Mouse (Mus musculus): ENCODE data around the gene Fhdc1.

Fhdc1 gene

DNA sequence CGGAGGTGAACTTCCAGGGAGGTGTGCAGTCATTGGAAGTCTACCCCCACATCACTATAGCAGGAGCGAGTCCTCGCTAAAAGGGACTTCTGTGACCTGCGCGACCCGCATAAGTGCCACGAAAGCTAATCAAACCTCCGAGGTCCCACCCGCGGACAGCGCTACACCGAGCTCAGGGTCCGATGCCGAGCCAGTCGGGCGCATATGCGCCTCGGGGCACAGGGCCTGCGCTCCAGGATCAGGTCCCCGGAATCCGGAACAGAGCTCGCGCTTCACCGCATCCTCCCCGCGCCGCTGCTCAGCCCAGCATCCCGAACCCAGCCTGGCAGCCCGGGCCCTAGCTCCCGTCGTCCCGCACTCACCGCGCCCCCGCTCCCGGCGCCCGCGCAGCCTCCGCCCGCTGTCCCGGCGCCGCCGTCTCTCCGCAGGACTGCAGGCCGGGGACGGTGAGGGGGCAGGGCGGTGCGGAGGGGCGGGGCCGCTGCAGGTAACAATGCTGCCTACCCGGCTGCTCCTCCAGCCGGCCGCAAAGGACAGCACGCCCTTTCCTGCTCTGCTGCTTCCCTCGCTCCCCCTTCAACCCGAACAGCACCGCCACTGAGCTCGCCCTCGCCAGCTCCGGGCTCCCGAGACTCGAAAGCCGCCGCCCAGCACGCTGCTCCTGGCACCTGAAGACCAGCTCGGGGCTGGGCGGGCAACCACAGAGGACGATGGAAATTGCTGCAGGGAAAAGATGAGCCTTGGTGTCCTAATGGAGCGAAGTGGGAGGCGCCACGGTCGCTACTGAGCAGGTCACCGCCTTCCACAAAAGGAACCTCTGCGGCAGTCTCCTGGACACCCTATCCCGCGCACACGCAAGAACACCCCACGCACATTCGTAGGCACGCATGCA lies at the start of gene Fhdc1:
Gene Fhdc1, minus strand, starts transcription at position 424 of the 892 bp plus-strand sequence.
- peak; percentile 62 for DNase-seq (ENCODE audit: low spot score)

- no peak for DNase-seq (ENCODE audit: low spot score)
Measured at GRCm38 (mm10) chr3:84529021-84529420, 48.8 kb upstream of the Fhdc1 start.

DNA sequence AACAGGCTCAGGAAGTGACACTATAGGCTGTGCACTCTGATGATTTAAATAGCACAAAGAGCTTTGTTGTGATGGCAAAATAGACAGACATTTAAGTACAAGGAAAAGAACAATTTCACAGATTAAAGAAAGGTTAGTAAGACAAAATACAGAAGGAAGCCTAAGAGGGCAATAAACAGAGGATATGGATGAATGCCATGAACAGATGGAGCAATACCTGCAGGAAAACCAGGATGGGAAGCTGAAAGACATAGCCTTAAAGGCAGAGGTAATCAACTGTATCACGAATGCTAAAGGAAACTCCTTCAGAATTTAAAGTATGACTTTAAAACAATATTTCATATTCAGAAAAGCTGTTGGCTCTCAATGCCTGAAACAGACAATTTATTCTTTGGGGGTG lies 44.7 kb upstream of the Fhdc1 start:
- no peak for DNase-seq (ENCODE audit: low spot score)

DNA sequence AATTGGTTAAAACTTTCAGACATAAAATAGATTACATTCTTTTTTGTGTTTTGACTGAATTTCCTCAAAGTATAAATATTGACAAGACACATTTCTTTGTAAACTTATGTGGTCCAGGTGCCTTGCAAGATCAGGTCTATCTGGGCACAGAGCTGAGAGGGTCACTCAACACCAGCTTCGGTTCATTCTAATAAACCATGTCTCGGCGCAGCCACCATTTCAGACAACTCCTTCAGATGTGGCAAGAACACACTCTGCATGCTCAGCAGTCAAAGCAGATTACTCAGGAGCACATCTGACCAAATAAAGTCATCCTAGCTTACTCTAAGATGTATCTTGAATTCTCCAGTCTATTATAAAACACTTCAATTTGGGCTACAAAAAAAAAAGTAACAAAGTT lies 35.9 kb upstream of the Fhdc1 start:
- DNase-seq (ENCODE audit: low spot score): no peak

DNA sequence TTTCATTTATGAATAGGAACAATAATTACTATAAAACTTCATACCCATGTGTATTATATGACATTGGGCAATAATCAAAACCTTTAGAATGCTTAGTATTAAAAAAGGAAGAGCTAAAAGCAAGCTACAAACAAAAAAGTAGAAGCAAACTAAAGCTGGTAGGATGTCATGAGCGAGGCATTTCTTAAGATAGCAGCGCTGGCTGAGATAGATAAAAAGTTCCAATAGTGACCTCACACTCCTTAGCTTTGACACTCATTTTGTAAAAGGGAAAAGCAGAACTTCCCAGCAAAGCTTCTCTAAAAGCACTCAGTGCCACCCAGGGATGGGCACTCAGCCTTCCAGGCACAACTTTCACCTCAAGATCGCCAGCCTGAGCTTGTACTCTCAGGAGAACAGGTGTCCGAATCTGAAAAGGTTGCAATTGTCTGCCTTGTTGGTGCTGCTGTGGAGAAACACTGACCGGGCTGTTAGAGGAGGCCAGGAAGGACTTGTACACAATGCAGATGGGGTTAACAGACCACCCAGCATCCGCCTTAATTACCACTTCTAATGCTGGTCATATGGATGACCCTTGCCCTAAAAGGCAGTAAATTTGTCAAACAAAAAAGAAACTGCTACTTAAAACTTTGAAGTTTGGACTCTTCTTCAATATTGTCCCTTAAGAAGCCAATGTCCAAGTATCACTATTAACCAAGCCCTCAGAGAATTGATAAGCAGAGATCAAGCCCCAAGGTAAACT lies 32.7 kb upstream of the Fhdc1 start:
- no peak for DNase-seq (ENCODE audit: low spot score)

DNA sequence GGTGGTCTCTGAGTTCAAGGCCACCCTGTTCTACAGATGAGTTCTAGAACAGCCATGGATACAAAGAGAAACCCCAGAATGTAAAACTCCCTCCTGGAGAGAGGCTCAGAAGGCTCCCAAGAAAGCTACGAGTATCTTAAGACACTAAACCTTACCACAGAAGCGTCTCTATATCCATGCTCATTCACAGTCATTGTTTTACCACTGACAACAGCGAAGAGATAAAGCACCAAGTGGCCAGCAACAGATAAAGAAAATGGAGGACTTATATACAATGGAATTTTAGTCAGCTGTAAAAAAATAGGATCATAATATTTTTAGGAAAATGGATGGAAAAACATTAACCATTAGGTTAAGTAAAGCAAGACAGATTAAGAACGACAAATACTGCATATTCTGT lies 25.0 kb upstream of the Fhdc1 start:
- no peak for DNase-seq (ENCODE audit: low spot score)

DNA sequence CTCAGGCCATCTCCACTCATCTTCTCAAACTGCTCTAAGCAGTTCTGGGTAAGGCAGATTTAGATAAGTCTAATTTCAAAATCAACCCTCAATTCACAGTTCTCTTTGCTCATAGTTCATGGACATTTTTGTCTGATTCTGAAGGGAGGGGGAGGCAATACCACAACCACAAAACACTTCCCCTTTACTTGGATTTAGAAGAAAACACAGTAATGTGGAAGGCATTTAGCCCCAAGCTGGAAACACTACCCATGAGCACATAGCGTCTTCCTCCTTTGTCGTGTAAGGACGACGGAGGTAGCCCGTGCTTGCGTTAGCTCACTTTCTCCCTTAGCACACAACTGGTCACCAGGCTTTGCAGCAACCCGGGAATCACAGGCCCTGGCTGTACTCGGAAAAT lies 24.1 kb upstream of the Fhdc1 start:
- DNase-seq (ENCODE audit: low spot score): no peak

DNA sequence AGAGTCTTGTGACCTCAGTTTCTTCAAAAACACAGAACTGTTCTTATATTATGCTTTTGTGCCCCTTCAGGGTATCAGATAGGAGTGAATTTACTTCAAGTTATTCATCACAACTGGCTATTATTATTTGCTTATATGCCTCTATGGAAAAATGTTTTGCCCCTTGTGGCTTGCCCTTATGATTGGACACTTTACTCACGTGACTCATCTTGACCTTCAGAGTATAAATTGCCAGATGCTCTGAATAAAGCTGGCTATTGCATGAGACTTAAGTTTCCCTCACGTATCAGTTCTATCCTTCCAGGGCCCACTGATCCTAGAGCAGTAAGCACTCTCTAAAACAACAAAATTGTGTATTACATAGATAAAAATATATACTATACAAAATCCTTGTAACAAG lies 21.9 kb upstream of the Fhdc1 start:
- no peak for DNase-seq (ENCODE audit: low spot score)

DNA sequence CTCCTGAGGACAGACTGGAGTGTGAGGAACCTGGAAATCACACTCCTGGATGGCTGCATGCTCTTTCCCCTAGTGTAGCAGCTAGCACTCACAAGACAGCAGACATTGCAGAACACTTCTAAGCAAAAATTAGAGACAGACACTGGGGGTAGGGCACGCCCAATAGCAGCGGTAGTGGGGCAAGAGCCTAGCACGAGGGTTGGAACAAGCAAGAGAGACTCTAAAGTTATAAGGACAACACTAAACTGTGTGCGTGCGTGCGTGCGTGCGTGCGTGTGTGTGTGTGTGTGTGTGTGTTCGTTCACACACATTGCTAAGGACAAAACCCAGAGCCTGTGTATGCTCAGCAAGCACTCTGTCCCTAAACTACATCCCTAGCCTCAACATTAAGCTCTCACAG lies 20.3 kb upstream of the Fhdc1 start:
- no peak for DNase-seq (ENCODE audit: low spot score)

GRCm38 (mm10) chr3:84497718-84498117 lies 17.5 kb upstream of the Fhdc1 start:
- DNase-seq (ENCODE audit: low spot score): no peak

GRCm38 (mm10) chr3:84492657-84493056 lies 12.4 kb upstream of the Fhdc1 start:
- DNase-seq (ENCODE audit: low spot score): no peak

- DNase-seq (ENCODE audit: low spot score): no peak
Measured at GRCm38 (mm10) chr3:84492148-84492547, 11.9 kb upstream of the Fhdc1 start.

- DNase-seq (ENCODE audit: low spot score): no peak
Measured at GRCm38 (mm10) chr3:84488716-84489115, 8.5 kb upstream of the Fhdc1 start.

DNA sequence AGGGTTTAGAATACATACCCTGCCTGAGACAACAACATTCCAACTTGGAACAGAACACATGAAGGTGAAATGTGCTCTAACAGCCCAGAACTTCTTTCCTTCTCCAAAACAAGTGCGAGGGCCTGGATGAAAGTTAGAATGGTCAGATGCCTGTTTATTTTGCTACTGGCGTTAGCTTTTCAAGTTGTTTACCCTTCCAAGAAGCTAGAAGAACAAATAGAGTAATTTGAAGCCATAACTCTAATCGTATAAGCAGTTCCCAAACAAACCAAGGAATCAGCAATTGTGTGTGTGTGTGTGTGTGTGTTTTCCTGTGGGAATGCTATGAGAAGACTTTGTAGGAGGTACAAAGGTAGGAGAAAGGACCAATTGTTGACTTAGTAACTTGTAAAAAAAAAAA lies 4.7 kb upstream of the Fhdc1 start:
- DNase-seq (ENCODE audit: low spot score): no peak

- DNase-seq (ENCODE audit: low spot score): no peak
Measured at GRCm38 (mm10) chr3:84484333-84484732, 4.1 kb upstream of the Fhdc1 start.

- no peak for DNase-seq (ENCODE audit: low spot score)
Measured at GRCm38 (mm10) chr3:84482121-84482520, 1.9 kb upstream of the Fhdc1 start.

DNA sequence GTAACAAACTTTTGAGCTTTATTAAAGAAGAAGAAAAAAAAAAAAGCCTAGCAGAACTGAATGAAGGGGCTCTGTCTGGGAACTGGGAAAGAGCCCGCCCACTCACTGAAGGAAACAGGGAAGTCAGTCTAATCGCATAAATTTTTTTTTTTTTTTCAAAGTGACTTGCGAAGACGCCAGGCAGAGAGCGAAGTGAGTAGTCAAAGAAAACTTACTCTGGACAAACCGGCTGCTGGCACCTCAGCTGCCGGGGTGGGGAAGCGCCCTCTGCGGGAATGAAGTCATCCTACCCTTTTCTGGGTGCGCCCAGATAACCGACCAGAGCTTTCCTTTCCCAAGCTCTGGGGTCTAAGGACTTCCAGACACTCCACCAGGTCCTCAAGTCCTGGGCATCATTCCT lies 875 bp upstream of the Fhdc1 start:
- peak; percentile 56 for DNase-seq (ENCODE audit: low spot score)

- peak; percentile 58 for DNase-seq (ENCODE audit: low spot score)
Measured at GRCm38 (mm10) chr3:84479293-84480005, 780 bp downstream of the Fhdc1 start.

DNA sequence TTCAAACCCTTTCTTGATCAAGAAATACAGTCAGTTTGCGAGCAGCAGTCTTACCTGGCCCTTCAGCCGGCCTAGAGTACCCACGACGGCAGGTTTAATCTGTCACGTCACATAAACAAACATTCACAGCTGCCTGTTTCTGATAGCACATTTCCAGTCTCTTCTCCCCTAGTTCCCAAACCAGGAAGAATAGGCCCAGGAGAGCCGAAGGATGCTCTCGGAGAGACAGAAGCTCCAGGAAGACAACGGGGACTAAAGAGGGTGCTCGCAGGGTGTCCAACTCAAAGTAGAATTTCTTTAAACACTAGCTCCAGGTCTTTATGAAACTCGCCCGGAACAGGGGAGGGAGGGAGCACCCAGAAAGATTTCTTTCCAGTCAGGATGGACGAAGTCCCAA lies 1.3 kb downstream of the Fhdc1 start:
- DNase-seq (ENCODE audit: low spot score): no peak

GRCm38 (mm10) chr3:84478195-84478594 lies 2.0 kb downstream of the Fhdc1 start:
- DNase-seq (ENCODE audit: low spot score): no peak

- DNase-seq (ENCODE audit: low spot score): no peak
Measured at GRCm38 (mm10) chr3:84477498-84477897, 2.7 kb downstream of the Fhdc1 start.

GRCm38 (mm10) chr3:84474981-84475775 lies 5.1 kb downstream of the Fhdc1 start:
- DNase-seq (ENCODE audit: low spot score): no peak
